Mouse (Mus musculus) stomach, postnatal 0 days (tissue): ENCODE results near the gene Txnrd2. TPM values are rescaled to one million over a fixed set of nuclear protein-coding genes. Genes with fewer than 3 reads are reported as not detected.

Experiments
- ATAC-seq: fragments of 200-750 bp; cut with Nextera tagmentation; 2 replicates; pipeline ENCODE4 v1.8.0; 2017; ENCODE audit not compliant: low FRiP score, low TSS enrichment
- DNase-seq: peaks from one replicate; pipeline ENCODE4 v3.0.0-alpha.2; 2016; ENCODE audit warnings: low spot score
- H3K27ac ChIP-seq: fragments of 300-500 bp; sonication (generic); replicated peaks from 2 replicates; pipeline ENCODE4 v1.5.1; 2014; ENCODE audit warnings: mild to moderate bottlenecking, control low read depth
- H3K27me3 ChIP-seq: fragments of 300-500 bp; sonication (generic); 2 replicates; pipeline ENCODE4 v1.6.1; 2014; ENCODE audit warnings: low read length; ENCODE audit not compliant: control insufficient read depth, insufficient read depth
- H3K36me3 ChIP-seq: fragments of 300-500 bp; sonication (generic); 2 replicates; pipeline ENCODE4 v1.6.1; 2014; ENCODE audit warnings: low read length, mixed read lengths; ENCODE audit not compliant: control insufficient read depth, insufficient read depth
- H3K4me1 ChIP-seq: fragments of 300-500 bp; sonication (generic); replicated peaks from 2 replicates; pipeline ENCODE4 v1.6.1; 2014; ENCODE audit warnings: antibody characterized with exemption; ENCODE audit not compliant: control insufficient read depth, insufficient read depth
- H3K4me2 ChIP-seq: fragments of 300-500 bp; sonication (generic); replicated peaks from 2 replicates; pipeline ENCODE4 v1.6.1; 2014; ENCODE audit warnings: low read depth, mild to moderate bottlenecking, control low read depth, moderate library complexity
- H3K4me3 ChIP-seq: fragments of 300-500 bp; sonication (generic); 2 replicates; pipeline ENCODE4 v1.5.1; 2014; ENCODE audit warnings: low read depth, low read length, control low read depth
- H3K9ac ChIP-seq: fragments of 300-500 bp; sonication (generic); 2 replicates; pipeline ENCODE4 v1.6.1; 2014; ENCODE audit warnings: mild to moderate bottlenecking, low read length, control low read depth, mixed read lengths
- H3K9me3 ChIP-seq: fragments of 300-500 bp; sonication (generic); 2 replicates; pipeline ENCODE4 v1.6.1; 2016; ENCODE audit warnings: low read length; ENCODE audit not compliant: control insufficient read depth
- CTCF ChIP-seq: IDR thresholded peaks from 2 replicates; pipeline ENCODE4 v1.5.1; 2016; ENCODE audit warnings: antibody characterized with exemption, low read depth, mild to moderate bottlenecking, moderate library complexity
- EP300 ChIP-seq: optimal IDR thresholded peaks from 2 replicates; pipeline ENCODE3; 2016; ENCODE audit warnings: antibody characterized with exemption
- WGBS: fragments of 180-500 bp; shearing (Covaris S2); extraction: QIAGEN DNeasy Blood & Tissue Kit; methylation state at CpG from one replicate; pipeline ENCODE4 v1.1.7; 2014; 5-methylcytosine and 5-hydroxymethylcytosine counted together
- polyA plus RNA-seq: library from polyadenylated mRNA; unstranded; fragments of >200 nt; fragmentation: Nextera tagmentation; extraction: Ambion mirVana; gene quantifications from 2 replicates; pipeline ENCODE4 v1.2.1, GENCODE M21; 2015

Txnrd2 gene
- polyA plus RNA-seq, 1 experiment from 2014 or later, result 16.2 TPM

DNA sequence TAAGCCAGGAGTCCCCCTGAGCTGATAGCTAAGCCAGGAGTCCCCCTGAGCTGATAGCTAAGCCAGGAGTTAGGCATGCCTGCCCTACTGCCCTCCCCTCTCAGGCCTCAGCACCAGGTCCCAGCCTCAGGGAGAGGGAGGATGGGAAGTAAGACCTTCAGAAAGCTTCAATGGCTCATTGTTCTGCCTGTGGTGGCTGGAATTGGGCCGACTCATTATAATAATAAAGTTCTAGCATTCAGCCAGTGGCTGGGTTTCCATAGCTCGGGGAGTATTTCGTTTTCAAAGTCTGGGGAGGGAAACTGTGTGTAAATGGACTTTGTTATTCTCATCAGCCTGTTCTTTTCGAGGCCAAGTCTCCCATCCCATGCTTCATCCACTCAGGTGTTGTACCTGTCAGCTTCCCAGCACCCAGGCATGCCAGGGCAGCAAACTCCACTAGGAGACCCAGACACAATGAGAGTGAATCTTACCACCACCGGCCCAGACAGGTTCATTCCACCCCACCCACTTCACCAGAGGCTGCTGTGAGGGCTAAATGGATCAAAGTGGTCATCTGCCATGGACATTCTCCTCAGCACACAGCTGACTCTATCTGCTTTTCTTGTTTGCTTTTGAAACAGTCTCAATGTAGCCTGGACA lies 58.7 kb downstream of the Txnrd2 start:
- 60% methylated on average over 5 of the region's 5 CpGs for WGBS
- Histone ChIP-seq H3K9me3 (no peaks in the 10 kb centered on the region), H3K4me2 (no peak overlapping the region), H3K4me3 (no peak overlapping the region), H3K27me3 (no peaks in the 10 kb centered on the region), H3K36me3 (no peaks in the 10 kb centered on the region), H3K4me1 (no peaks in the 10 kb centered on the region), H3K27ac (no peak overlapping the region), H3K9ac (no peak overlapping the region)
- no peak for TF ChIP-seq CTCF
- TF ChIP-seq EP300, result no peak
- ATAC-seq, result no peak
- no peak for DNase-seq

DNA sequence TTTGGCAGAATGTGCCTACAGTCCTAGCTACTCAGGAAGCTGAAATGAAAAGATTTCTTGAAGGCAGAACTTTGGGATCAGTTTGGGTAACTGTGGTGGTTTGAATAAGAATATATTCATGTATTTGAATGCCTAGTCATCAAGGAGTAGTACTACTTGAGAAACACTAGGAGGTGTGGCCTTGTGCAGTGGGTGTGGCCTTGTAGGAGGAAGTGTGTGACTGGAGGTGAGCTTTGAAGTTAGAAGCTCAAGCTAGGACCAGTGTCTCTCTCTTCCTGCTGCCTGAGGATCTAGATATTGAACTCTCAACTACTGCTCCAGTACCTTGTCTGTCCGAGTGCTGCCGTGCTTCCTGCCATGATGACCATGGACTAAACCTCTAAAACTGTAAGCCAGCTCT lies 59.9 kb downstream of the Txnrd2 start:
- WGBS, result 98% methylated on average over 2 of the region's 2 CpGs

DNA sequence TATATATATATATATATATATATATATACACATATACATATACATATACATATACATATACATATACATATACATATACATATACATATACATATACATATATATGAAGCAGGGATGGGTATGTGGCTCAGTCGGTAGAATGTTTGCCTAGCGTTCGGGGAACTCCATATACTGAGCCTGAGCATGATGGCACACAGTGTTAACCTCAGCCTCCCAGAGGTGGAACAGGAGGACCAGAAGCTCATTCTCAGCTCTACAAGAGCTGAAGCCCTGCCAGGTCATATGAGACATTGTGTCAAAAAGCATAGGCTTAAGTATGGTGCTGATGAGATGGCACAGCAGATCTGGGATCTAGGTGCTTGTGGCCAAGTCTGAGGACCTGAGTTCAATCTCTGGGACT lies 64.1 kb downstream of the Txnrd2 start:
- ATAC-seq (no peak), DNase-seq (no peak)
- WGBS, result 85% methylated on average over 3 of the region's 3 CpGs
- TF ChIP-seq CTCF (no peak), EP300 (no peak)
- H3K27ac ChIP-seq, result no peak overlapping the region
- no peaks in the 10 kb centered on the region for H3K27me3 ChIP-seq
- no peaks in the 10 kb centered on the region for H3K4me1 ChIP-seq
- H3K9me3 ChIP-seq, result no peaks in the 10 kb centered on the region
- H3K4me3 ChIP-seq, result no peak overlapping the region
- H3K4me2 ChIP-seq, result no peak overlapping the region
- H3K36me3 ChIP-seq, result no peaks in the 10 kb centered on the region
- H3K9ac ChIP-seq, result no peak overlapping the region

More for the DNA sequence above, 59.9 kb downstream of the Txnrd2 start:
- Histone ChIP-seq H3K27me3 (no peaks in the 10 kb centered on the region), H3K36me3 (no peaks in the 10 kb centered on the region), H3K4me3 (no peak overlapping the region), H3K9me3 (no peaks in the 10 kb centered on the region), H3K4me2 (no peak overlapping the region), H3K9ac (no peak overlapping the region), H3K4me1 (no peaks in the 10 kb centered on the region), H3K27ac (no peak overlapping the region)
- no peak for ATAC-seq
- no peak for TF ChIP-seq CTCF
- no peak for TF ChIP-seq EP300
- DNase-seq, result no peak

DNA sequence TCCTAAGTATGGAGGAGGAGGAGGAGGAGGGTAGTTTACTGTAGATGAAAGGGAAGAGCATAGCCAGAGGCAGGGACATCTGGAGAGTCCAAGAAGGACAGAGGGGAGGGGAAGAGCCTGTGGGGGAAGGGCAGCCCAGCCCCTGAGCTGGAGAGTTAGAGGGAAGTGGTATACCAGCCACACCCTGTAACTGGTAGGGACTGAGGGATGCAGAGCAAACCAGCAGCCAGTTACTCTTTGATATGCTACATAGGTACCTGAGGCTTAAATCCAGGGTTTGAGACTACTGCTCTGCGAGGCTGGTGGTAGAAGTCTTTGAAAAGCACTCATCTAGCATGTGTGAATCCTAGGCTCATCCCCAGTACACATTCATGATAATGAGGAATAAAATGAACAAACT lies 64.7 kb downstream of the Txnrd2 start:
- no peak for DNase-seq
- no peaks in the 10 kb centered on the region for H3K27me3 ChIP-seq
- ATAC-seq, result no peak
- 64% methylated on average over 1 of the region's 1 CpGs for WGBS
- no peak overlapping the region for H3K9ac ChIP-seq
- no peaks in the 10 kb centered on the region for H3K36me3 ChIP-seq
- TF ChIP-seq EP300, result no peak
- TF ChIP-seq CTCF, result no peak
- no peak overlapping the region for H3K4me3 ChIP-seq
- no peak overlapping the region for H3K27ac ChIP-seq
- H3K9me3 ChIP-seq, result no peaks in the 10 kb centered on the region
- H3K4me1 ChIP-seq, result no peaks in the 10 kb centered on the region
- no peak overlapping the region for H3K4me2 ChIP-seq

DNA sequence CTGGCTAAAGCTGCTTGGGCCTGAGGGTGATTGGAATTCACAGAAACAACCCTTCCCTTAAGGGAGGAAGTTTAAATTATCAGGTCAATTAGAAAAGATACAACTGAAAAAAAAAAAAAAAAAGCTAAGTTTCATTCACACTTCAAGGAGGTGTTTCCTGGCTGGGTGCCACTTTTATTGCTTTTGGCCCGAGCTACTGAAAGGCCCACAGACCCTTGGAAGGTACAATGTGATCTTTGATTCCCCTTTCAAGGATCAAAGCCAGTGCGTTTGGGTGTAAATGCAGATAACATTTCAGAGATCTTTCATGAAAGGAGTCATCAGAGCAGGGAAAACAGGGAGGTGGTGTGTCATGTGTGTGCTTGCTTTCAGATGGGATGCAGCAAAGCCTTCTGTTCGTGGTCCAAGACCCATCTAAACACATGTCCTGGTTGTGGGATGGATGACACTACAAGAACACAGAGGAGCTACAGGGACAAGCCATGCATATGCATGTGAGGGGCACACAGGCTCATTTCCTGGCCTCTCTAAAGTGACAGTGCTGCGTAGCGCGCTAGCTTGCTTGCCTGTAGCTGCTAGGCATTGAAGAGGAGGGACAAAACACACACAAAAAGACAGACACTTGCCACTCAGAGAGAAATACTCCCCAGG lies 71.8 kb downstream of the Txnrd2 start:
- Histone ChIP-seq H3K36me3 (no peaks in the 10 kb centered on the region), H3K4me1 (no peaks in the 10 kb centered on the region), H3K9me3 (no peaks in the 10 kb centered on the region), H3K4me3 (peak overlapping the region; percentile 76), H3K9ac (peak overlapping the region; percentile 80), H3K27me3 (no peaks in the 10 kb centered on the region), H3K27ac (peak overlapping the region; percentile 74), H3K4me2 (peak overlapping the region; percentile 98)
- TF ChIP-seq CTCF (no peak), EP300 (no peak)
- 10% methylated on average over 6 of the region's 6 CpGs for WGBS
- DNase-seq (no peak), ATAC-seq (peak; percentile 38)

- peak; percentile 98 for ATAC-seq
- Histone ChIP-seq H3K4me3 (peak within 1 kb of the TSS; percentile 76), H3K36me3 (no peaks in the 10 kb centered on the region), H3K4me1 (no peaks in the 10 kb centered on the region), H3K4me2 (peak within 1 kb of the TSS; percentile 98), H3K27me3 (no peaks in the 10 kb centered on the region), H3K9ac (peak within 1 kb of the TSS; percentile 80), H3K9me3 (no peaks in the 10 kb centered on the region), H3K27ac (peak within 1 kb of the TSS; percentile 74)
- TF ChIP-seq EP300 (no peak), CTCF (peak; percentile 28)
- under 1% methylated on average over 51 of the region's 51 CpGs for WGBS
- DNase-seq, result peak; percentile 94
Measured at GRCm38 (mm10) chr16:18498558-18498990, 72.4 kb downstream of the Txnrd2 start, which contains the start of the genes Gnb1l and Rtl10. TSS of gene Gnb1l (plus strand) at chr16:18498713. TSS of gene Rtl10 (plus strand) at chr16:18498901.
